Mouse (Mus musculus) gastrocnemius, postnatal 14 days (tissue): ENCODE results near the gene Sympk. TPM values are rescaled to one million over a fixed set of nuclear protein-coding genes. Genes with fewer than 3 reads are reported as not detected.
A peak's percentile ranks its signal among the peaks of the same experiment; 100 is the strongest.

ENCODE experiments used
- DNase-seq: peaks from one replicate; pipeline ENCODE4 v3.0.0; 2021; ENCODE audit warnings: mixed read lengths
- intact Hi-C: fragments of 180-260 bp; cut with DNase I; formaldehyde crosslinking; loops from one replicate; pipeline ENCODE4 v1.15.1; 2025; ENCODE audit warnings: low total_unique reads
- long read RNA-seq, 2 experiments: library from polyadenylated mRNA; stranded (forward); transcript quantifications; one replicate each; pipeline ENCODE4 v2.0.0; 2021
- total RNA-seq, 2 experiments: library from RNA; stranded (reverse); gene quantifications; 2 replicates each; pipeline ENCODE4 v1.2.3; 2021

The Sympk gene
- total RNA-seq = 10 to 100 TPM; 38.2 to 41.1 TPM
- long read RNA-seq, experiment 1, full-length matches to known transcripts = 3 of 14 reads
- long read RNA-seq, experiment 1, partial matches to known transcripts = 3 of 14 reads
- long read RNA-seq, experiment 1, other reads (novel, unspliced or antisense) = 8 of 14 reads
- long read RNA-seq, experiment 2, full-length matches to known transcripts = 2 of 13 reads
- long read RNA-seq, experiment 2, partial matches to known transcripts = 4 of 13 reads
- long read RNA-seq, experiment 2, other reads (novel, unspliced or antisense) = 7 of 13 reads

GRCm38 (mm10) chr7:19024096-19024506 is at the start of gene Sympk:
TSS of gene Sympk (plus strand) at chr7:19024377.
- intact Hi-C loops = no loop called here
- peak; percentile 95 for DNase-seq

DNA sequence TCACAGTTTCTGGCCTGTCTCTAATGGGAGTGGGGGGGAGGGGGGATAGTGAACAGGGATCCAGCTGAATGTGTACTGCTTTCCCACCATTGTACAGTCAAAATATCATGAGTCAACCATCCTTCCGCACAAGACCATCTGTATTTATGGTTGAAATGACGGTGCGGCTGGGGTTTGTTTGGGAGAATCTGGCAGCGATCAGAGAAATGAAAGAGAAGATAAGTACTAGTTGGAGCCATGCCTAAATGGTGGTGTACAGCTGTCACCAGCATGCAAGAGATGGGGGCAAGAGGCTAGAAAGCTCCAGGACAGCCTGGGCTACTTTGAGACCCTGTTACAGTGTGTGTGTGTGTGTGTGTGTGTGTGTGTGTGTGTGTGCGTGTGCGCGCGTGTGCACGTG is 45.8 kb upstream of the Sympk start:
- intact Hi-C loops = no loop called here
- DNase-seq = no peak

DNA sequence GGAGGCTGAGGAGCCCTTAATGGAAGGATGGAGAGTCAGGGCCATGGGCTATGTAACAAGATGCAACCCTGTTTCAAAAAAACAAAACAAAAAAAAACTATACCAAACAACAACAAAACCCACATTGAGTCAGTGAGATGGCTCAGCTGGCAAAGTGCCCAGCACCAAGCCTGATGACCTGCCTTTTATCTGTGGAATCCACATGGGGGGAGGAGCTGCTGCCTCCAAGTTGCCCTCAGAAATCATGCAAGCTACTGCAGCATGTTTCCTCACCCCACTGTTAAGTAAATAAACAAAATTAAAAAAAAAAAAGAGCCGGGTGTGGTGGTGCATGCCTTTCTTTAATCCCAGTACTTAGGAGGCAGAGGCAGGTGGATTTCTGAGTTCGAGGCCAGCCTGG is 37.7 kb upstream of the Sympk start:
- intact Hi-C loops = loop anchor here (10.0 kb wide), 1 partner anchor 72 kb away; the partner anchor contains the start of gene Ccdc61
- DNase-seq = no peak

- intact Hi-C loops = loop anchor here (10.0 kb wide), 1 partner anchor 72 kb away; the partner anchor contains the start of gene Ccdc61
- no peak for DNase-seq
Measured at GRCm38 (mm10) chr7:18987100-18987499, 37.1 kb upstream of the Sympk start, which contains the start of gene Nanos2. TSS of gene Nanos2 (plus strand) at chr7:18987400.

DNA sequence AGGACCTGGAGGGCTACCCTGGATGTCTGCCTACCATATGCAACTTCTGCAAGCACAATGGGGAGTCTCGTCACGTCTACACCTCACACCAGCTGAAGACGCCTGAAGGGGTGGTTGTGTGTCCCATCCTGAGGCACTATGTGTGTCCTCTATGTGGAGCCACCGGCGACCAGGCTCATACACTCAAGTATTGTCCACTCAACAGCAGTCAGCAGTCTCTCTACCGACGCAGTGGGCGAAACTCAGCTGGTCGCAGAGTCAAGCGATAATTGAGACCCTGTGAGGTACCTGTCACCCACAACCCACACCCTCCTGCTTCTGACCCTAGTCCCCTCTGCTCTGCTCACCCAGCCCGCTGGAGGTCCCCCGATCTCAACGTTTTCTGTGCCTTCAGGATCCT is 36.4 kb upstream of the Sympk start:
- intact Hi-C loops = loop anchor here (10.0 kb wide), 1 partner anchor 73 kb away; the partner anchor contains the start of gene Ccdc61

DNA sequence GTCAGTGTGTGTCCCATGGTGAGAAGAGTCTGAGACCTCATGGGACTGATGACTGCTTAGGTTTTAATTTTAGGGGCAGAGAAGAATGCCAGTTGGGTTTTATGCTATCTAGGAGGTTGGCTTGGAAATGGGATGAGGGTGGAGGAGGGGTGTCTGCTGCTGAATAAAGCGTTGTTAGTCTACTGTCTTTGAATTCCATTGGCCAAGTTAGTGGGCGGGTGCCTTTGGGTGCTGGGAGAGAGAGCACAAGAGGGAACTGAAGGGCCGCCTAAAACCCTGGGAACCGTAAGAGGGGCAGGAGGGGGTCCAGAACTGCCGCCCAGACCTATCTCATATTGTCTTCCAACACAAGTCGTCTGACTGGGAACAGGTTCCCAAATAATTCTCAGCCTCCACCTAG is 35.4 kb upstream of the Sympk start:
- DNase-seq = no peak
- intact Hi-C loops = loop anchor here (10.0 kb wide), 1 partner anchor 74 kb away; the partner anchor contains the start of gene Ccdc61

More for the DNA sequence above, 36.4 kb upstream of the Sympk start:
- no peak for DNase-seq

- intact Hi-C loops = loop anchor here (10.0 kb wide), 1 partner anchor 75 kb away; the partner anchor contains the start of gene Ccdc61
- no peak for DNase-seq
Measured at GRCm38 (mm10) chr7:18989995-18990394, 34.2 kb upstream of the Sympk start.

DNA sequence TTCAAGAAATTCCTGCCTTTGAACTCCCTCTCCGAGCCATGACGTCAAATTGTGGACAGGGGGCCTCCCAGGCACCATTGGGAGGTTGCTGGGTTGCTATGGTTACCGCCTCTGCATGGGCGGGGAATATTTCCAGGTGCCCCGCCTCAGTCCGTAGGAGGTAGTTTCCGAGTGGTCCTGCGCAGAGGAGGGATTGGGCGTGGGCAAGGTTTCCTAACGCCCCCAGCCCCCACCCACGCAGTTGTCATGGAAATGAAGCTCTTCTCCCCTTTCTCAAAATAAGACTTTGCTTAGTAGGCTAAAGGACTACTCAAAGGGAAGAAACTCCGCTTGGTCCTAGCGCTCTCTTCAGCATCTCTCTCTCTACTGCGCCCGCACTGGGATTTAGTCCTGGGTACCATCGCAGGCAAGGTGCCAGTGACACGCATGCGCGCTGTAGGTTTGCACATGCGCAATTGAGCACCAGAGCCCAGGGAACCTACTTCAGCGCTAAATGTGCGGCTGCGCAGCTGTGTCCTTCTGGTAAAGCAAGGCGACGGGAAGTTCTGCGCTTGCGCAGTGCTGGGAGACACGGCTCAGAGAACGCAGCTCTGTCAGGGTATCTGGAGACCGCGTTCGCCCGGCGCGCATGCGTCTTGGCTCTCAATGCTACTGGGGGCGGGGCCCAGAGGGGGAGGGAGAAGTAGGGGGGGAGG is 33.4 kb upstream of the Sympk start, which contains the start of gene Mypop:
Gene Mypop, plus strand, starts transcription at position 645 of the 695 bp plus-strand sequence.
- peak; percentile 99 for DNase-seq
- intact Hi-C loops = no loop called here

DNA sequence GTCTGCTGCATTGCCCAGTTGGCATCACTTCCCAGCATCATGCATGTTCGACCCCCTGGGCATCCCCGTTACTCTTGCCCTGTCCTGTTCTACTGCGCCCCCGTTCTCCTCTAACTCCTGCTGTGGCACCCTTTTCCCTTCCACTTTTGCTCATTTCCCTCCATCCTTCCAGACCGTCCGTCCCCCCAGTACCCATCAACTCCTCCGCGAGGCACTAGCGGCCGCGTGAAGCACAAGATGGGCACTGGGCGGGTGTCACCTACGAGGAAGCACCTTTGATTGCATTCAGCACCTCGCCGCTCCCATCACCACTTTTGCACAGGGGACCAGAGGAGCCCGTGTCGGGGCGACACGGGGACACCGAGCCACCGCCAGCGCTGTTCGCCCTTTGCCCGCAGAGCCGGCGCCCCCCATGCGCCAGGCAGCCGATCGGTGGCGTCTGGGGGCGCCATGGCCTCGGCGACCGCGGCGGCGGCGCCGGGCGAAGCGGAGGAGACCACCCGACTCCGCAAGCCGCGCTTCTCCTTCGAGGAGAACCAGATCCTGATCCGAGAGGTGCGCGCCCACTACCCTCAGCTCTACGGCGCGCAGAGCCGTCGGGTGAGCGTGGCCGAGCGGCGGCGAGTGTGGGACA is 32.4 kb upstream of the Sympk start:
- DNase-seq = no peak
- intact Hi-C loops = no loop called here

DNA sequence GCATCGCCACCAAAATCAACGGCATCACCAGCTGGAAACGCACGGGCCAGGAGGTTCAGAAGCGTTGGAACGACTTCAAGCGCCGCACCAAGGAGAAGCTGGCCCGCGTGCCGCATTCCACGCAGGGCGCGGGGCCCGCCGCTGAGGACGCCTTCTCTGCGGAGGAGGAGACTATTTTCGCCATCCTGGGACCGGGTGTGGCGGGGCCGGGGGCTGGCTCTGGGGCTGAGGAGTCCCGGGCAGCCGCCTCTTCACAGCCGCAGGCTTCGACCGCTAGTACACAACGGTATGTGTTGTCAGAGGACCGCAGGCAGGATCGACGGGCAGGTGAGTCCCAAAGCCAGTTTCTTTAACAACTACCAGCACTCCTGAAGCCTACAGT is 31.9 kb upstream of the Sympk start:
- peak; percentile 34 for DNase-seq
- intact Hi-C loops = no loop called here

DNA sequence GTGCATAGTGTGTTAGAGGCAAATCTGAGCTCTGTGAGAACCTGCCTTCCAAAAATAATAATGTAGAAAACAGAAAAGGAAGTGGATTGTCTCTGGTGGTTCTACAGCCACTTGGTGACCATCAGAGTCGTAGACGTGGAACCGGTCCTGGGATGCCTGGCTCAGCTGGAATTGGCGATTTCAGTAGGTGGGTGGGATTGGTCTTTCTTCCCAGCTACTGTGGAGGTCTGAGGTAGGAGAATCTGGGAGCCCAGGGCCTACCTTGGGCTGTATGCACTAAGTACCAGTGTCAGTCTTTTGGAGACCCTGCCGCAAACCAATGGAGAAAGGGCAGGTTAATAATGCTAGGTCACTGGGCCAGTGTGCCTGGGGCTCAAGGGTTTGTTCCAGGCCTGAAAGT is 31.1 kb upstream of the Sympk start:
- intact Hi-C loops = no loop called here
- DNase-seq = no peak

GRCm38 (mm10) chr7:18998835-18999234 is 25.3 kb upstream of the Sympk start:
- intact Hi-C loops = no loop called here
- no peak for DNase-seq

DNA sequence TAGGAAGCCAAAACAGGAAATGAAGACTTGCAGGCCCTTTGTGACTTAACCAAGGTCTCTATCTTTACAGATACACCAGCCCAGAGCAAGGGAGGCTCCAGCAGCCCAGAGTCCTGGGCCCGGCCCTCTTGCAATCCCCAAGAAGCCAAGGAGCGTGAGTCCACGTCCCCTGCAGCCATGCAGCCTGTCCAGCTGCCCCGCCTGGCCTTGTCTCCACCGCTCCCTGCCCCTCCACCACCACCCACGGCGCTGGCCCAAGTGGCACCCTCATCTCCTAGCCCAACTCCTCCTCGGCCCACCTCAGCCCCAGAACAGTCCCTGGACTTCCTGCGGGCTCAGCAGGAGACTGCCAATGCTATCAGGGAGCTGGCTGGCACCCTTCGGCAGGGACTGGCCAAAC is 23.8 kb upstream of the Sympk start:
- DNase-seq = no peak
- intact Hi-C loops = no loop called here

DNA sequence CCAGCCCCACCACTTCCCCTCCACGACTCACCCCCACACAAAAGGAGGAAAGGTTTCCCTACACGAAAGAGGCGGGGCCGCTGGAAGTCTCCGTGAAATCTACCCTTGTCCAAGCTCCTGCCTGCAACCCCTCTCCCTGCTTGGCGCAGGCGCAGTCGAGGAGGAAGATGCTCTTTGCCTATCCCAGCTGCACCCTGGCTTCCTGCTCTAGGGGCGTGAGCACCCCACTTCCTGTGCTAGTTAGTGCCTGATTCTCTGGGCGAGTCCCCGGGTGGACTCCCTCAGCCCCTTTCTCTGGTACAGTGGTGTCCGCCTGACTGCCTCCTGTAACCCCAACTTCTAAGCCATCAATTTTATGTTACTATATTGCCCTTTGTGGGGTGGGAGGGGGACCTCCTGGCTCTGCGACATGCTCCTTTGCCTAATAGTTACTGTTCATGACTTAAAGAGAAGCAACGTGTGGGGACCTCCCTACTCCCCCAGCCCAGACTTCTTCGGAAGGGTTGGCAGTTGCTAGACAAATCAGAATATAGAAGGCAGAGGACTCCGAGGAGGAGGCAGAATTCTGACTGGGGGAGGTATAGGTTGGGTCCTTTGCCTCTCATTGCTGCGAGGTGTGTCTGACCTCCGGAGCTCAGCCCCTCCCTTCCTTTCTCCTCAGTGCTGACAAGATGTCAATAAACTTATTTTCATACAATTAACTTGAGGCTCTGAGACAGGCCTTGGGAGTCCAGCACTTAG is 22.9 kb upstream of the Sympk start:
- intact Hi-C loops = no loop called here
- peak; percentile 69 for DNase-seq

- DNase-seq = no peak
- intact Hi-C loops = no loop called here
Measured at GRCm38 (mm10) chr7:19001807-19002085, 22.4 kb upstream of the Sympk start.

DNA sequence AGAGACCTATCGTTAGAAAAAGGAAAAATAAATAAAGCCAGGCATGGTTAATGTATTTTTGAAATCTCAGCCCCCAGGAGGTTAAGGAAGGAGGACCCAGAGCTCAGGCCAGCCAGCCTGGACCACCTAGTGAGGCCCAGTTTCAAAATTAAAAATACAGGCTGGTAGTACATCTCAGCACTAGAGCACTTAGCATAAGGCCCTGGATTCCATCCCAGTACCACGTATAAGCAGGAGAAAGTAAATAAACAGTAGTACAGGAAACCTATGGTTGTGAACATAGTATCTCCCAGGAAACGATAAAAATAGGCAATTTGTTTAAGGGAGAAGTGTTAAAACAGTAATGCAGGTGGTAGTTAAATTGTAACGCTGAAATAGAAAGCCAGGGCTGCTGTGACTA is 22.1 kb upstream of the Sympk start:
- intact Hi-C loops = no loop called here
- no peak for DNase-seq

- intact Hi-C loops = no loop called here
- DNase-seq = peak; percentile 65
Measured at GRCm38 (mm10) chr7:19002848-19003498, 21.2 kb upstream of the Sympk start.

DNA sequence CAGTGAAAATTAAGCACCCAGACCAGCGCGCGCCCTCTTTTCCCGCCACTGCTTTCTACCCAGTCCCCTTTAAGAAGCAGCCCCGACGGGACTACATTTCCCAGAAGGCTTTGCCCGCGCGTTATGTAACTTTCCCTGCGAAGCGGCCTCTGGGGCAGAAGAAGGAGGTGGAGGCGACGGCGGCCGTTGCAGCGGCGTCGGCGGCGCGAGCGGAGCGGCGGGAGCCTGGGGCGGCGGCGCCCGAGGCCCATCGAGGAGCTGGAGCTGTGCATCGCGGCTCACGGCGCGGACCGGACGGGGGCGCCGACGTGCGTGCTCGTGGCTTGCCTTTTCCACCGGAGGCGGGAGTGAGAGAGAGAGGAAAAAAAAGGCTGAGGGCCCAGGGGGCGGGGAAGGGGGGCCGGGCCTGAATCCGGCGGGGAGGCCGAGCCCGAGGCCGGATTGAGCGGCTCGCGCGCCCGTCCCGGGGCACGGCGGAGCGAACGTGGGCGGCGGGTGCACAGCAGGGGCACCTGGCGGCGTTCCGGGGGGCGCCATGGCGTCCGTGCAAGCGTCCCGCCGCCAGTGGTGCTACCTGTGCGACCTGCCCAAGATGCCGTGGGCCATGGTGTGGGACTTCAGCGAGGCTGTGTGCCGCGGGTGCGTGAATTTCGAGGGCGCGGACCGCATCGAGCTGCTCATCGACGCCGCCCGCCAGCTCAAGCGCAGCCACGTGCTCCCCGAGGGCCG is 20.1 kb upstream of the Sympk start, which contains the start of gene Irf2bp1:
Gene Irf2bp1, plus strand, starts transcription at position 143 of the 729 bp plus-strand sequence.
- intact Hi-C loops = no loop called here
- peak; percentile 94 for DNase-seq
